Mouse (Mus musculus) lung, adult 2 months (tissue): ENCODE measurements around the gene Hpn.

ENCODE experiments used
- CTCF ChIP-seq: fragments of 200-500 bp; IDR thresholded peaks from 2 replicates; pipeline ENCODE4 v1.5.1; 2011; ENCODE audit warnings: mild to moderate bottlenecking, low read length, control low read depth; ENCODE audit not compliant: insufficient read depth
- POLR2A ChIP-seq: fragments of 200-500 bp; IDR thresholded peaks from 2 replicates; pipeline ENCODE4 v1.6.1; 2011; ENCODE audit warnings: low read depth, mild to moderate bottlenecking, control low read depth, low read length, borderline replicate concordance; ENCODE audit errors: extremely low read depth

DNA sequence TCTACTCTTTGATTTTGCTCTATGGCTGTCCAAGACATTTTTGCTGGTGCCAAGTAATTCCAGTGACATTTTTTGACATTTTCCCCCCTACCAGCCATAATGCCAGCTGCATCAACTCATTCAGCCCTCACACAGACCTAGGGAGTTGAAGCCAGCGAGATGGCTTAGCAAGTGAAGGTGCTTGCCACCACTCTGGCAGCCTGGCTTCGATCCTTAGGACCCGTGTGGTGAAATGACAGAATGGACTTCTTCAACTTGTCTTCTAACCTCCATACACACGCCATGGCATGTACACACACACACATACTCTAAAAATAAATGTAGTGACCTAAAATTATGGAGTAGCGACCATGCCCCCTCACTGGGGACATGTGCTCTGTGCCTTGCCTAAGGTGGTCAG, 9.3 kb upstream of the Hpn start:
- no peak for TF ChIP-seq POLR2A
- no peak for TF ChIP-seq CTCF
